Mouse (Mus musculus) spleen, adult 2 months (tissue): ENCODE measurements around the gene Agmat. TPM values are rescaled to one million over a fixed set of nuclear protein-coding genes. Genes with fewer than 3 reads are reported as not detected.
A peak's percentile ranks its signal among the peaks of the same experiment; 100 is the strongest.

ENCODE experiments used
- DNase-seq, 2 experiments: peaks; one replicate each; pipeline versions ENCODE4 v3.0.0 to v3.0.0-alpha.2; 2012 to 2021; ENCODE audit warnings: low spot score in 2 of 2, low read depth in 1 of 2
- H3K27ac ChIP-seq: fragments of 200-500 bp; 2 replicates; pipeline ENCODE4 v1.5.1; 2012; ENCODE audit warnings: low read length, inconsistent platforms; ENCODE audit not compliant: insufficient read depth
- H3K27me3 ChIP-seq: fragments of 200-500 bp; 2 replicates; pipeline ENCODE4 v1.6.1; 2012; ENCODE audit warnings: mild to moderate bottlenecking, moderate library complexity, low read length, inconsistent platforms; ENCODE audit not compliant: control insufficient read depth, insufficient read depth
- H3K36me3 ChIP-seq: fragments of 200-500 bp; 2 replicates; pipeline ENCODE4 v1.6.1; 2012; ENCODE audit warnings: mild to moderate bottlenecking, low read length, inconsistent platforms; ENCODE audit not compliant: control insufficient read depth, insufficient read depth
- H3K4me1 ChIP-seq: fragments of 200-500 bp; 2 replicates; pipeline ENCODE4 v1.6.1; 2011; ENCODE audit warnings: inconsistent platforms; ENCODE audit not compliant: control insufficient read depth, insufficient read depth, insufficient read length
- H3K4me3 ChIP-seq: fragments of 200-500 bp; 2 replicates; pipeline ENCODE4 v1.5.1; 2011; ENCODE audit warnings: mild to moderate bottlenecking, inconsistent platforms; ENCODE audit not compliant: insufficient read depth, insufficient read length; ENCODE audit errors: extremely low read depth
- CTCF ChIP-seq: fragments of 200-500 bp; IDR thresholded peaks from 2 replicates; pipeline ENCODE4 v1.5.1; 2011; ENCODE audit warnings: mild to moderate bottlenecking, inconsistent platforms; ENCODE audit not compliant: insufficient read depth, insufficient read length, insufficient replicate concordance; ENCODE audit errors: extremely low read depth
- POLR2A ChIP-seq: fragments of 200-500 bp; IDR thresholded peaks from 2 replicates; pipeline ENCODE4 v1.6.1; 2011; ENCODE audit warnings: low read depth, low read length, inconsistent platforms
- WGBS: fragments of 180-500 bp; shearing (Covaris S2); methylation state at CpG from one replicate; pipeline ENCODE4 v1.1.7; 2018; 5-methylcytosine and 5-hydroxymethylcytosine counted together
- polyA plus RNA-seq: library from polyadenylated mRNA; depleted of rRNA; stranded (reverse); fragments of >200 nt; gene quantifications from 2 replicates; pipeline ENCODE4 v1.2.3, GENCODE M21; 2012

Agmat gene
- polyA plus RNA-seq, 1 experiment = 0.18 TPM

- Histone ChIP-seq H3K27me3 (no peaks in the 10 kb centered on the region), H3K4me3 (no peak overlapping the region), H3K36me3 (peaks cover 14% of the 10 kb centered on the region), H3K27ac (no peak overlapping the region), H3K4me1 (no peaks in the 10 kb centered on the region)
- TF ChIP-seq CTCF = no peak
- no peak for TF ChIP-seq POLR2A
- WGBS = 85% methylated on average over 6 of the region's 6 CpGs
- DNase-seq = no peak
Measured at GRCm38 (mm10) chr4:141787046-141787445, 40.6 kb downstream of the Agmat start.

GRCm38 (mm10) chr4:141787462-141787861 is 41.0 kb downstream of the Agmat start:
- H3K36me3 ChIP-seq = peaks cover 12% of the 10 kb centered on the region
- DNase-seq = no peak
- 92% methylated on average over 7 of the region's 7 CpGs for WGBS

GRCm38 (mm10) chr4:141789564-141790218 is 43.2 kb downstream of the Agmat start:
- 39% methylated on average over 3 of the region's 3 CpGs for WGBS
- DNase-seq = no peak
- H3K27ac ChIP-seq = peak overlapping the region; percentile 55

More at GRCm38 (mm10) chr4:141787462-141787861, 41.0 kb downstream of the Agmat start:
- H3K27me3 ChIP-seq = no peaks in the 10 kb centered on the region
- H3K27ac ChIP-seq = no peak overlapping the region
- no peaks in the 10 kb centered on the region for H3K4me1 ChIP-seq
- H3K4me3 ChIP-seq = no peak overlapping the region
- TF ChIP-seq CTCF (no peak), POLR2A (no peak)

GRCm38 (mm10) chr4:141790524-141790990 is 44.1 kb downstream of the Agmat start, which contains the start of gene Dnajc16:
Gene Dnajc16 (minus strand): TSS chr4:141790931.
- peak; percentile 43 for TF ChIP-seq POLR2A
- TF ChIP-seq CTCF = no peak
- WGBS = under 1% methylated on average over 42 of the region's 42 CpGs
- no peaks in the 10 kb centered on the region for H3K27me3 ChIP-seq
- H3K27ac ChIP-seq = peak within 1 kb of the TSS; percentile 55
- peak; percentile 94 to 99 for DNase-seq
- H3K36me3 ChIP-seq = peaks cover 3% of the 10 kb centered on the region
- peak within 1 kb of the TSS; percentile 74 for H3K4me3 ChIP-seq
- H3K4me1 ChIP-seq = no peaks in the 10 kb centered on the region

More at GRCm38 (mm10) chr4:141789564-141790218, 43.2 kb downstream of the Agmat start:
- H3K36me3 ChIP-seq = peaks cover 3% of the 10 kb centered on the region
- peak overlapping the region; percentile 74 for H3K4me3 ChIP-seq
- TF ChIP-seq CTCF = no peak
- TF ChIP-seq POLR2A = no peak
- no peaks in the 10 kb centered on the region for H3K4me1 ChIP-seq
- H3K27me3 ChIP-seq = no peaks in the 10 kb centered on the region

GRCm38 (mm10) chr4:141791486-141791885 is 45.0 kb downstream of the Agmat start:
- DNase-seq = no peak
- H3K4me1 ChIP-seq = no peaks in the 10 kb centered on the region
- H3K36me3 ChIP-seq = peaks cover 2% of the 10 kb centered on the region
- no peak for TF ChIP-seq CTCF
- no peak for TF ChIP-seq POLR2A
- no peaks in the 10 kb centered on the region for H3K27me3 ChIP-seq
- no peak overlapping the region for H3K4me3 ChIP-seq
- H3K27ac ChIP-seq = no peak overlapping the region
- WGBS = 86% methylated on average over 7 of the region's 7 CpGs

- no peaks in the 10 kb centered on the region for H3K4me1 ChIP-seq
- no peak for DNase-seq
- WGBS = 80% methylated on average over 8 of the region's 8 CpGs
- no peaks in the 10 kb centered on the region for H3K27me3 ChIP-seq
- no peak for TF ChIP-seq CTCF
- no peak for TF ChIP-seq POLR2A
- H3K36me3 ChIP-seq = peaks cover 5% of the 10 kb centered on the region
- no peak overlapping the region for H3K4me3 ChIP-seq
- no peak overlapping the region for H3K27ac ChIP-seq
Measured at GRCm38 (mm10) chr4:141791951-141792350, 45.5 kb downstream of the Agmat start.
